Mouse (Mus musculus) spleen, postnatal 10 days (tissue): ENCODE measurements around the gene Rpl27a.

Source experiments
- DNase-seq, 2 experiments: peaks; one replicate each; pipeline ENCODE4 v3.0.0; 2021 to 2022; ENCODE audit warnings: low spot score in 2 of 2

Rpl27a gene

GRCm38 (mm10) chr7:109525740-109526663 is 7.1 kb downstream of the Rpl27a start:
- no peak for DNase-seq

GRCm38 (mm10) chr7:109527536-109527935 is 8.6 kb downstream of the Rpl27a start:
- DNase-seq: peak in 1 of 2 experiments; percentile 11

- DNase-seq: peak in 1 of 2 experiments; percentile 64
Observed at GRCm38 (mm10) chr7:109528356-109528755, 9.4 kb downstream of the Rpl27a start.

- DNase-seq: no peak
Observed at GRCm38 (mm10) chr7:109529741-109530140, 10.8 kb downstream of the Rpl27a start.

- DNase-seq: no peak
Observed at GRCm38 (mm10) chr7:109531501-109531900, 12.6 kb downstream of the Rpl27a start.

- DNase-seq: no peak
Observed at GRCm38 (mm10) chr7:109532691-109533090, 13.7 kb downstream of the Rpl27a start.

- DNase-seq: no peak
Observed at GRCm38 (mm10) chr7:109533129-109533528, 14.2 kb downstream of the Rpl27a start.

GRCm38 (mm10) chr7:109533888-109534287 is 14.9 kb downstream of the Rpl27a start:
- DNase-seq: no peak

- DNase-seq: no peak
Observed at GRCm38 (mm10) chr7:109534921-109535320, 16.0 kb downstream of the Rpl27a start.

- no peak for DNase-seq
Observed at GRCm38 (mm10) chr7:109536451-109536946, 17.6 kb downstream of the Rpl27a start.

- DNase-seq: no peak
Observed at GRCm38 (mm10) chr7:109540902-109541301, 22.0 kb downstream of the Rpl27a start.

- no peak for DNase-seq
Observed at GRCm38 (mm10) chr7:109541609-109542363, 22.8 kb downstream of the Rpl27a start.

GRCm38 (mm10) chr7:109542364-109542628 is 23.3 kb downstream of the Rpl27a start:
- DNase-seq: no peak

- no peak for DNase-seq
Observed at GRCm38 (mm10) chr7:109544792-109545191, 25.8 kb downstream of the Rpl27a start.

GRCm38 (mm10) chr7:109545255-109545993 is 26.5 kb downstream of the Rpl27a start:
- DNase-seq: no peak

GRCm38 (mm10) chr7:109546186-109546585 is 27.2 kb downstream of the Rpl27a start:
- no peak for DNase-seq

- DNase-seq: no peak
Observed at GRCm38 (mm10) chr7:109546726-109547125, 27.8 kb downstream of the Rpl27a start.

GRCm38 (mm10) chr7:109559536-109559935 is 40.6 kb downstream of the Rpl27a start:
- no peak for DNase-seq

- no peak for DNase-seq
Observed at GRCm38 (mm10) chr7:109561466-109562153, 42.7 kb downstream of the Rpl27a start.

GRCm38 (mm10) chr7:109562154-109562599 is 43.2 kb downstream of the Rpl27a start:
- no peak for DNase-seq

GRCm38 (mm10) chr7:109562676-109563075 is 43.7 kb downstream of the Rpl27a start:
- peak in 1 of 2 experiments; percentile 26 for DNase-seq
